ENCODE assay signal across 22 mouse cellular contexts in genomic region chr7:129793733-129794132, GRCm38 (mm10).
DNase-seq lines count a peak whose midpoint lies in the region; ATAC-seq and TF ChIP-seq lines count a peak whose summit lies in the region.
"Had no signal": no experiment of that assay in that cellular context is flagged by ENCODE, and none has a peak within 500 bp of the region (broad histone marks: within the 10 kb centered on the region; RNA-seq: fewer than 3 reads in every experiment).

No protein-coding gene starts in this region.

- TF ChIP-seq POLR2A in liver, adult 2 months (IDR thresholded peaks at IDR 0.05; ENCODE audit: extremely low read depth, insufficient read depth, low read length) = no peak

- H3K27me3 ChIP-seq in liver, adult 2 months (ENCODE audit: control insufficient read depth, insufficient read depth, low read length) = no peaks in the 10 kb centered on the region
- H3K27me3 ChIP-seq in lung, embryonic 15.5 days = no peaks in the 10 kb centered on the region
- no peaks in the 10 kb centered on the region for H3K27me3 ChIP-seq in stomach, embryonic 15.5 days (replicated peaks)
- no peaks in the 10 kb centered on the region for H3K27me3 ChIP-seq in stomach, postnatal 0 days (ENCODE audit: control insufficient read depth, insufficient read depth, low read length)
- H3K27me3 ChIP-seq in intestine, embryonic 16.5 days (replicated peaks; ENCODE audit: control insufficient read depth, insufficient read depth, low read length) = no peaks in the 10 kb centered on the region
- H3K27me3 ChIP-seq: embryonic facial prominence, embryonic 13.5 days; embryonic facial prominence, embryonic 15.5 days had no signal

- TF ChIP-seq CTCF in liver, adult 2 months (IDR thresholded peaks at IDR 0.05; ENCODE audit: low read depth, low read length) = no peak
- TF ChIP-seq CTCF in stomach, postnatal 0 days (IDR thresholded peaks at IDR 0.05; ENCODE audit: low read depth) = no peak

- no peak for TF ChIP-seq EP300 in stomach, postnatal 0 days (optimal IDR thresholded peaks at IDR 0.05)

- intact Hi-C loops in left cerebral cortex, postnatal 14 days (cut with DNase I) = no loop called here

- H3K4me1 ChIP-seq in liver, adult 2 months (ENCODE audit: control insufficient read depth, insufficient read depth, low read length) = no peaks in the 10 kb centered on the region
- H3K4me1 ChIP-seq in lung, embryonic 15.5 days = peaks cover 37% of the 10 kb centered on the region
- peaks cover 19% of the 10 kb centered on the region; the same call in 1 of the 2 replicates for H3K4me1 ChIP-seq in stomach, embryonic 15.5 days
- H3K4me1 ChIP-seq in stomach, postnatal 0 days (replicated peaks; ENCODE audit: control insufficient read depth, insufficient read depth) = no peaks in the 10 kb centered on the region
- H3K4me1 ChIP-seq in intestine, embryonic 16.5 days (ENCODE audit: control insufficient read depth, insufficient read depth, low read length) = peaks cover 6% of the 10 kb centered on the region; the same call in 1 of the 2 replicates

- H3K9me3 ChIP-seq in lung, embryonic 15.5 days = no peaks in the 10 kb centered on the region
- no peaks in the 10 kb centered on the region for H3K9me3 ChIP-seq in stomach, embryonic 15.5 days
- no peaks in the 10 kb centered on the region for H3K9me3 ChIP-seq in stomach, postnatal 0 days (ENCODE audit: control insufficient read depth, low read length)
- H3K9me3 ChIP-seq in intestine, embryonic 16.5 days (ENCODE audit: control insufficient read depth, low read length) = no peaks in the 10 kb centered on the region
- H3K9me3 ChIP-seq: embryonic facial prominence, embryonic 13.5 days; embryonic facial prominence, embryonic 15.5 days; forebrain, embryonic 10.5 days; forebrain, embryonic 12.5 days had no signal

- WGBS in liver, adult 2 months = 80% methylated on average over 2 of the region's 2 CpGs
- 35% methylated on average over 2 of the region's 2 CpGs for WGBS in lung, embryonic 15.5 days
- WGBS in stomach, embryonic 15.5 days = 51% methylated on average over 2 of the region's 2 CpGs
- 51% methylated on average over 2 of the region's 2 CpGs for WGBS in stomach, postnatal 0 days
- 52% methylated on average over 2 of the region's 2 CpGs for WGBS in intestine, embryonic 16.5 days

- no peaks in the 10 kb centered on the region for H3K36me3 ChIP-seq in liver, adult 2 months (ENCODE audit: control insufficient read depth, insufficient read depth, low read length)
- no peaks in the 10 kb centered on the region for H3K36me3 ChIP-seq in lung, embryonic 15.5 days
- no peaks in the 10 kb centered on the region for H3K36me3 ChIP-seq in stomach, embryonic 15.5 days
- no peaks in the 10 kb centered on the region for H3K36me3 ChIP-seq in stomach, postnatal 0 days (ENCODE audit: control insufficient read depth, insufficient read depth, low read length)
- no peaks in the 10 kb centered on the region for H3K36me3 ChIP-seq in intestine, embryonic 16.5 days (ENCODE audit: control insufficient read depth, insufficient read depth, low read length)
- H3K36me3 ChIP-seq: embryonic facial prominence, embryonic 13.5 days; embryonic facial prominence, embryonic 15.5 days; forebrain, embryonic 10.5 days; forebrain, embryonic 12.5 days had no signal

- no peak overlapping the region for H3K27ac ChIP-seq in liver, adult 2 months (replicated peaks; ENCODE audit: insufficient read depth, low read depth, low read length)
- H3K27ac ChIP-seq in lung, embryonic 15.5 days = peak overlapping the region; percentile 56
- H3K27ac ChIP-seq in stomach, embryonic 15.5 days = peak overlapping the region; percentile 18; the same call in 1 of the 2 replicates
- no peak overlapping the region for H3K27ac ChIP-seq in stomach, postnatal 0 days (replicated peaks)
- peak overlapping the region; percentile 16; the same call in 1 of the 2 replicates for H3K27ac ChIP-seq in intestine, embryonic 16.5 days (ENCODE audit: low read length)
- H3K27ac ChIP-seq: embryonic facial prominence, embryonic 13.5 days; embryonic facial prominence, embryonic 15.5 days; forebrain, embryonic 10.5 days; forebrain, embryonic 12.5 days had no signal

- no peaks in the 10 kb centered on the region for H3K79me2 ChIP-seq in liver, adult 2 months (ENCODE audit: control insufficient read depth, insufficient read depth, low read length)

- no peak overlapping the region for H3K9ac ChIP-seq in liver, adult 2 months (ENCODE audit: low read depth, low read length)
- no peak overlapping the region for H3K9ac ChIP-seq in lung, embryonic 15.5 days
- H3K9ac ChIP-seq in stomach, embryonic 15.5 days = no peak overlapping the region
- no peak overlapping the region for H3K9ac ChIP-seq in stomach, postnatal 0 days (ENCODE audit: low read length)
- H3K9ac ChIP-seq in intestine, embryonic 16.5 days (ENCODE audit: low read depth, low read length) = no peak overlapping the region
- H3K9ac ChIP-seq: embryonic facial prominence, embryonic 13.5 days; embryonic facial prominence, embryonic 15.5 days; forebrain, embryonic 12.5 days had no signal

- peak; percentile 73; the same call in 1 of the 2 replicates for ATAC-seq in lung, embryonic 15.5 days (ENCODE audit: borderline replicate concordance, extremely low read depth, low FRiP score, low TSS enrichment)
- no peak for ATAC-seq in stomach, embryonic 15.5 days (ENCODE audit: insufficient read depth, low FRiP score, low read depth)
- no peak for ATAC-seq in stomach, postnatal 0 days (ENCODE audit: low FRiP score, low TSS enrichment)
- ATAC-seq in intestine, embryonic 16.5 days = peak; percentile 26; the same call in 1 of the 2 replicates
- ATAC-seq: forebrain, embryonic 14.5 days had no signal

- no peak overlapping the region for H3K4me3 ChIP-seq in liver, adult 2 months (ENCODE audit: insufficient read depth, low read depth, low read length)
- H3K4me3 ChIP-seq in lung, embryonic 15.5 days = no peak overlapping the region
- no peak overlapping the region for H3K4me3 ChIP-seq in stomach, embryonic 15.5 days (replicated peaks)
- H3K4me3 ChIP-seq in stomach, postnatal 0 days (ENCODE audit: low read depth, low read length) = no peak overlapping the region
- no peak overlapping the region for H3K4me3 ChIP-seq in intestine, embryonic 16.5 days (ENCODE audit: low read length)
- H3K4me3 ChIP-seq: embryonic facial prominence, embryonic 13.5 days; embryonic facial prominence, embryonic 15.5 days; erythroblast, embryonic 14.5 days; forebrain, embryonic 10.5 days; forebrain, embryonic 12.5 days had no signal

- DNase-seq in liver, adult 2 months (ENCODE audit: extremely low read depth, low read depth, low spot score) = peak; percentile 56
- DNase-seq in liver = no peak
- DNase-seq in lung, postnatal 14 days = no peak
- no peak for DNase-seq in stomach, postnatal 0 days (ENCODE audit: low spot score)
- DNase-seq in left cerebral cortex, postnatal 14 days (ENCODE audit: low spot score in 2 of 2) = no peak
- DNase-seq: adrenal gland, postnatal 25 days; cerebellum, adult 11 months; cerebellum, adult 18-20 months; cerebellum, adult 8-10 months; cerebellum, adult 9-11 months; cerebellum, postnatal 14 days; cerebellum, postnatal 36 days; embryo, embryonic 11 days had no signal

- H3K4me2 ChIP-seq in lung, embryonic 15.5 days = no peak overlapping the region
- no peak overlapping the region for H3K4me2 ChIP-seq in stomach, embryonic 15.5 days
- H3K4me2 ChIP-seq in stomach, postnatal 0 days (replicated peaks; ENCODE audit: low read depth) = no peak overlapping the region
- no peak overlapping the region for H3K4me2 ChIP-seq in intestine, embryonic 16.5 days (ENCODE audit: low read depth, low read length)
- H3K4me2 ChIP-seq: embryonic facial prominence, embryonic 13.5 days; embryonic facial prominence, embryonic 15.5 days; forebrain, embryonic 12.5 days had no signal

Comparison
In these comparisons a context has a peak if more than half of its experiments do, and no peak if none do; other contexts are left out.
1. H3K27ac ChIP-seq: peak in lung, embryonic 15.5 days (single experiment), stomach, embryonic 15.5 days (single experiment) and intestine, embryonic 16.5 days (single experiment); none in liver, adult 2 months (single experiment) and stomach, postnatal 0 days (single experiment).
2. ATAC-seq: peak in lung, embryonic 15.5 days (single experiment) and intestine, embryonic 16.5 days (single experiment); none in stomach, embryonic 15.5 days (single experiment) and stomach, postnatal 0 days (single experiment).